Mouse (Mus musculus) left cerebral cortex, adult 9 months (tissue): ENCODE results near the gene Wwox.

Experiments used
- DNase-seq, 2 experiments: peaks; one replicate each; pipeline ENCODE4 v3.0.0; 2022; ENCODE audit warnings: low spot score in 2 of 2

Wwox gene

GRCm38 (mm10) chr8:114536201-114536600, 96.7 kb downstream of the Wwox start:
- DNase-seq = no peak

- peak in 1 of 2 experiments; percentile 44 for DNase-seq
These were observed 101.7 kb downstream of the Wwox start for GRCm38 (mm10) chr8:114541132-114541531.

- DNase-seq = no peak
These were observed 108.9 kb downstream of the Wwox start for GRCm38 (mm10) chr8:114548360-114548759.

- DNase-seq = no peak
These were observed 109.4 kb downstream of the Wwox start for GRCm38 (mm10) chr8:114548837-114549236.

- no peak for DNase-seq
These were observed 110.6 kb downstream of the Wwox start for GRCm38 (mm10) chr8:114550029-114550428.

GRCm38 (mm10) chr8:114552606-114553005, 113.2 kb downstream of the Wwox start:
- DNase-seq = no peak

- no peak for DNase-seq
These were observed 115.5 kb downstream of the Wwox start for GRCm38 (mm10) chr8:114554966-114555365.

GRCm38 (mm10) chr8:114555491-114556202, 116.2 kb downstream of the Wwox start:
- no peak for DNase-seq

GRCm38 (mm10) chr8:114561191-114561590, 121.7 kb downstream of the Wwox start:
- no peak for DNase-seq

- DNase-seq = no peak
These were observed 123.0 kb downstream of the Wwox start for GRCm38 (mm10) chr8:114562486-114562885.

- DNase-seq = no peak
These were observed 123.9 kb downstream of the Wwox start for GRCm38 (mm10) chr8:114563361-114563760.

- DNase-seq = no peak
These were observed 124.6 kb downstream of the Wwox start for GRCm38 (mm10) chr8:114564036-114564435.

- no peak for DNase-seq
These were observed 129.2 kb downstream of the Wwox start for GRCm38 (mm10) chr8:114568531-114569166.

- no peak for DNase-seq
These were observed 133.7 kb downstream of the Wwox start for GRCm38 (mm10) chr8:114573014-114573746.

GRCm38 (mm10) chr8:114573747-114574093, 134.3 kb downstream of the Wwox start:
- no peak for DNase-seq

GRCm38 (mm10) chr8:114579292-114579691, 139.8 kb downstream of the Wwox start:
- no peak for DNase-seq

- no peak for DNase-seq
These were observed 141.2 kb downstream of the Wwox start for GRCm38 (mm10) chr8:114580684-114581083.

GRCm38 (mm10) chr8:114590336-114590867, 150.9 kb downstream of the Wwox start:
- no peak for DNase-seq

GRCm38 (mm10) chr8:114591296-114592280, 152.1 kb downstream of the Wwox start:
- peak; percentile 10 to 72 for DNase-seq

- no peak for DNase-seq
These were observed 154.1 kb downstream of the Wwox start for GRCm38 (mm10) chr8:114593424-114594157.

GRCm38 (mm10) chr8:114594811-114595210, 155.4 kb downstream of the Wwox start:
- no peak for DNase-seq
